Mouse (Mus musculus) ES-E14 (cell line): ENCODE data around the gene Rhbg.

Experiments used
- CHD2 ChIP-seq: IDR thresholded peaks from 2 replicates; pipeline ENCODE4 v1.6.1; 2014; ENCODE audit warnings: mild to moderate bottlenecking, low read depth, low read length, inconsistent platforms
- HCFC1 ChIP-seq: IDR thresholded peaks from 2 replicates; pipeline ENCODE4 v1.6.1; 2012; ENCODE audit warnings: low read length, inconsistent platforms, borderline replicate concordance; ENCODE audit not compliant: insufficient read depth
- ZC3H11A ChIP-seq: IDR thresholded peaks from 2 replicates; pipeline ENCODE4 v1.6.1; 2012; ENCODE audit warnings: low read depth, mild to moderate bottlenecking, inconsistent platforms, low read length, borderline replicate concordance
- ZNF384 ChIP-seq: IDR thresholded peaks from 2 replicates; pipeline ENCODE4 v1.6.1; 2012; ENCODE audit warnings: low read depth, low read length, inconsistent platforms

GRCm38 (mm10) chr3:88222446-88222845 is 32.1 kb downstream of the Rhbg start:
- TF ChIP-seq HCFC1 (no peak), ZC3H11A (peak; percentile 45), CHD2 (no peak), ZNF384 (no peak)
